Mouse (Mus musculus) testis, adult 2 months (tissue): ENCODE data around the gene Smdt1.

Experiments used
- CTCF ChIP-seq: fragments of 200-500 bp; IDR thresholded peaks from 2 replicates; pipeline ENCODE4 v1.5.1; 2012; ENCODE audit warnings: low read depth, mild to moderate bottlenecking, inconsistent platforms, low read length, moderate library complexity; ENCODE audit not compliant: control insufficient read depth, insufficient read depth, insufficient replicate concordance
- POLR2A ChIP-seq: fragments of 200-500 bp; IDR thresholded peaks from 2 replicates; pipeline ENCODE4 v1.6.1; 2012; ENCODE audit warnings: low read depth, mild to moderate bottlenecking, inconsistent platforms, low read length, moderate library complexity; ENCODE audit not compliant: control insufficient read depth

GRCm38 (mm10) chr15:82298764-82299561 is 39.8 kb upstream of the Smdt1 start, which contains the start of gene Wbp2nl:
- no peak for TF ChIP-seq CTCF
- TF ChIP-seq POLR2A: peak; percentile 33
